Mouse (Mus musculus): ENCODE data around the gene Shisa9. TPM values are rescaled to one million over a fixed set of nuclear protein-coding genes. Genes with fewer than 3 reads are reported as not detected.
A peak's percentile ranks its signal among the peaks of the same experiment; 100 is the strongest.

Shisa9 gene
- polyA plus RNA-seq, 1 experiment from 2014 or later = 0.99 TPM

DNA sequence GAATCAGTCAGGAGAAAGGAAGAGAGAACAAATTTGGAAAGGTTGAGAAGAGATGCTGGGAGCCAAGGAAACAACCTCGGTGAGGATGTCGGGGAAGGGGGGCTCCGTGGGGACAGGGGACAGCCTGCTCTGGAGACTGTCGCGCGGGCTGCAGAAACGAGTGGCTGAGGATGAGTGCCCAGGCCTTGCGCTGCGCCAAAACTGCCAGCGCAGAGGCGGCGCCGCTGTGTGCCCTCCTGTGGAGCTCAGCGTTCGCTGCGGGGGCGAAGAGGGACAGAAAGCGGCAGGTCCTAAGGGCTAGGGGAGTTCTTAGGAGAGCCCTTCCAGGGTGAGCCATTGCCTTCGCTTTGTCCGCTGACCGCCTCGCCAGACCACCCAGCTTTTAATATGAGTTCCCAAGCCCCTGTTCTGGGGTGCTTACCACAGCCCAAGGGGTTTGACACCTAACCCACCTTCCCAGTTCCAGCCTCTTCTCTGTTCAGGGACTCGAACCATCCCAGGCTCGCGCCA, 752 bp upstream of the Shisa9 start:
- H3K27ac ChIP-seq (ENCODE audit: low read depth, low read length) = no peak overlapping the region
- ATAC-seq (replicated peaks; ENCODE audit: low FRiP score) (no peak), DNase-seq (ENCODE audit: low spot score) (no peak)
- peak overlapping the region; percentile 47 for H3K4me3 ChIP-seq (ENCODE audit: low read depth, low read length)
- H3K4me2 ChIP-seq = peak overlapping the region; percentile 87
- H3K4me1 ChIP-seq (replicated peaks; ENCODE audit: control insufficient read depth, insufficient read depth, low read length) = no peaks in the 10 kb centered on the region; the same call in 1 of the 2 replicates
- no peak overlapping the region for H3K9ac ChIP-seq (ENCODE audit: low read depth, low read length)
- H3K9me3 ChIP-seq (ENCODE audit: control insufficient read depth, low read length) = no peaks in the 10 kb centered on the region
- no peaks in the 10 kb centered on the region for H3K36me3 ChIP-seq (ENCODE audit: control insufficient read depth, insufficient read depth, low read length)
- WGBS = 2% methylated on average over 25 of the region's 25 CpGs
- H3K27me3 ChIP-seq (replicated peaks; ENCODE audit: control insufficient read depth, insufficient read depth, low read length) = peaks cover 70% of the 10 kb centered on the region

DNA sequence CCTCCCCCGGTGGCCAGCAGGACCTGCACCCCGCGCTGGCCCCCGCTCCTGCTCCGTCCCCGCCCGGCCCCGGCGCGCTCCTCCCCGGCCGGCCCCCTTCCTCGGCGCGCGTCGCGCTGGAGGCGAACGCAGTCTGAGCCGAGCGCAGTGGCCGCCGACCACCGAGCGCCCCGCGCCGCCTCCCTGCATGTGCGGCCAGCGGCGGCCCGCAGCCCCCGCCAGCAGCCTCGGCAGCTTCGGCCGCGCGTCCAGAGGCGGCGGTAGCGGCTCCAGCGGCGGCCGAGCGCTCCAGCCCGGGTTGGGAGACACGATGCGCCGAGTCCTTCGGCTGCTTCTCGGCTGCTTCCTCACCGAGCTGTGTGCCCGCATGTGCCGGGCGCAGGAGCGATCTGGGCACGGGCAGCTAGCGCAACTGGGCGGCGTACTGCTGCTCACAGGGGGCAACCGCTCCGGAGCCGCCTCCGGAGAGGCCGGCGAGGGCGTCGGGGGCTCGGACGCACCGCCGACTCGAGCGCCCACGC, 418 bp downstream of the Shisa9 start:
- ATAC-seq (replicated peaks; ENCODE audit: low FRiP score) = peak; percentile 39; the same call in 1 of the 2 replicates
- H3K9me3 ChIP-seq (ENCODE audit: control insufficient read depth, low read length) = no peaks in the 10 kb centered on the region
- under 1% methylated on average over 71 of the region's 76 CpGs for WGBS
- H3K4me3 ChIP-seq (ENCODE audit: low read depth, low read length) = peak overlapping the region; percentile 47
- peaks cover 74% of the 10 kb centered on the region for H3K27me3 ChIP-seq (replicated peaks; ENCODE audit: control insufficient read depth, insufficient read depth, low read length)
- H3K4me1 ChIP-seq (replicated peaks; ENCODE audit: control insufficient read depth, insufficient read depth, low read length) = no peaks in the 10 kb centered on the region; the same call in 1 of the 2 replicates
- H3K9ac ChIP-seq (ENCODE audit: low read depth, low read length) = no peak overlapping the region
- DNase-seq (ENCODE audit: low spot score) = peak; percentile 44
- H3K36me3 ChIP-seq (ENCODE audit: control insufficient read depth, insufficient read depth, low read length) = no peaks in the 10 kb centered on the region
- peak overlapping the region; percentile 87 for H3K4me2 ChIP-seq
- H3K27ac ChIP-seq (ENCODE audit: low read depth, low read length) = no peak overlapping the region

DNA sequence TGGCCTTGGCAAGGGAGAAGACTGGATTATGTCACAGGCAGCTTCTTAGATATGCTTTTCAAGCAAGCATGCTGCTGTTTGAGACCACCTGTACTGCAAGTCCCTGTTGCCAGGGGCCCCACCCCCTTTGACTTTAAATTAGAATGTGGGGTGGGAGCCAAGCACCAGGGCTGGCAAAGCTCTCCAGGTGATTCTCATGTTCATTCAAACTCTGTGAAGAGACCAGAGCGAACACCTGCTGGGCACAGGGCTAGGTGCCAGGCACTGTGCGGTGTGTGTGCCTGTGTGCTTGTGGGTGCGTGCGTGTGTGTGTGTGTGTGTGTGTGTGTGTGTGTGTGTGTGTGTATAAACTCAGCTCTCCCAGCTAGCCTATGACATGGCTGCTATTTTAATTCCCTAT, 3.1 kb downstream of the Shisa9 start:
- Histone ChIP-seq H3K27me3 (replicated peaks; ENCODE audit: control insufficient read depth, insufficient read depth, low read length) (peaks cover 68% of the 10 kb centered on the region), H3K4me2 (no peak overlapping the region), H3K36me3 (ENCODE audit: control insufficient read depth, insufficient read depth, low read length) (no peaks in the 10 kb centered on the region), H3K27ac (ENCODE audit: low read depth, low read length) (no peak overlapping the region), H3K9ac (ENCODE audit: low read depth, low read length) (no peak overlapping the region), H3K9me3 (ENCODE audit: control insufficient read depth, low read length) (no peaks in the 10 kb centered on the region), H3K4me3 (ENCODE audit: low read depth, low read length) (no peak overlapping the region), H3K4me1 (replicated peaks; ENCODE audit: control insufficient read depth, insufficient read depth, low read length) (no peaks in the 10 kb centered on the region; the same call in 1 of the 2 replicates)
- DNase-seq (ENCODE audit: low spot score) (no peak), ATAC-seq (replicated peaks; ENCODE audit: low FRiP score) (no peak)
- 84% methylated on average over 4 of the region's 4 CpGs for WGBS

DNA sequence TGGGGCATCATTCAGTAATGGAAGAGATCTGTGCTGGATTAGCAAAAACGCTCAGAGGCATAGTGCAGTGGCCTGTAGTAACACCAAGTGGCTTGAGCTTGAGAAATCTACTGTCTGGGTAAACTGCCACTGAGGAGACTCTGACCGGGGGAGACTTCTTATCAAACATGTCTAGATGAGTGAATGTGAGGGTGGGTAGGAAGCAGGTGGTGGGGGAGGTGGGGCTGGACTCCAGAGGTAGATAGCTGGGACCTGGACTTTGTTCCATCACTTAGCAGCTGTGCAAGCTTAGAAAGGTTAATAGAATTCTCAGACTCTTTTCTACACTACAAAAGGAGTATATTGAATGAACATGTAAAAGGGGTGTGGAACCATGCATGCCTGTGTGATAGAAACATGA, 21.3 kb downstream of the Shisa9 start:
- H3K36me3 ChIP-seq (ENCODE audit: control insufficient read depth, insufficient read depth, low read length) = no peaks in the 10 kb centered on the region
- 50% methylated on average over 2 of the region's 2 CpGs for WGBS
- no peaks in the 10 kb centered on the region for H3K4me1 ChIP-seq (replicated peaks; ENCODE audit: control insufficient read depth, insufficient read depth, low read length)
- no peak overlapping the region for H3K4me2 ChIP-seq
- H3K4me3 ChIP-seq (ENCODE audit: low read depth, low read length) = no peak overlapping the region
- no peak for DNase-seq (ENCODE audit: low spot score)
- no peaks in the 10 kb centered on the region for H3K27me3 ChIP-seq (replicated peaks; ENCODE audit: control insufficient read depth, insufficient read depth, low read length)
- ATAC-seq (replicated peaks; ENCODE audit: low FRiP score) = no peak
- no peak overlapping the region for H3K9ac ChIP-seq (ENCODE audit: low read depth, low read length)
- H3K27ac ChIP-seq (ENCODE audit: low read depth, low read length) = no peak overlapping the region
- no peaks in the 10 kb centered on the region for H3K9me3 ChIP-seq (ENCODE audit: control insufficient read depth, low read length)

DNA sequence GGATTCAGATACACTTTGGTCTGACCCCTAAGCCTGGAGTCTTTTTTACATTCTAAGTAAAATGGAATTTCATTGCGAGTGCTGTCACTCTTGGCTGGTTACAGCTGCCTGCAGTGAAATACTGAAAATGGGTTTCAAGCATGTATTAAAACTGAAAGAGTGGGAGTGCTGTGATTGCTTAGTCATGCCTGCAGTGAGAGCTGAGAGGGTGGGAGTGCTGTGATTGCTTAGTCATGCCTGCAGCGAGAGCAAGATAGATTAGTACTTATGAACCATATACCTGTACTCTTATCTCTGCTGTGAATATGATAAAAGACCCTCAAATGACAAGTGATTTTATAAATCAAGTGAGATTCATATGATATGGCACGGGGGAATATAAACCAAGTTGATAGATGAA, 26.2 kb downstream of the Shisa9 start:
- DNase-seq (ENCODE audit: low spot score) = no peak
- H3K27me3 ChIP-seq (replicated peaks; ENCODE audit: control insufficient read depth, insufficient read depth, low read length) = no peaks in the 10 kb centered on the region
- H3K4me2 ChIP-seq = no peak overlapping the region
- no peak for ATAC-seq (replicated peaks; ENCODE audit: low FRiP score)
- H3K4me3 ChIP-seq (ENCODE audit: low read depth, low read length) = no peak overlapping the region
- H3K27ac ChIP-seq (ENCODE audit: low read depth, low read length) = no peak overlapping the region
- no peaks in the 10 kb centered on the region for H3K4me1 ChIP-seq (replicated peaks; ENCODE audit: control insufficient read depth, insufficient read depth, low read length)
- no peaks in the 10 kb centered on the region for H3K36me3 ChIP-seq (ENCODE audit: control insufficient read depth, insufficient read depth, low read length)
- 70% methylated on average over 3 of the region's 3 CpGs for WGBS
- no peak overlapping the region for H3K9ac ChIP-seq (ENCODE audit: low read depth, low read length)
- no peaks in the 10 kb centered on the region for H3K9me3 ChIP-seq (ENCODE audit: control insufficient read depth, low read length)

DNA sequence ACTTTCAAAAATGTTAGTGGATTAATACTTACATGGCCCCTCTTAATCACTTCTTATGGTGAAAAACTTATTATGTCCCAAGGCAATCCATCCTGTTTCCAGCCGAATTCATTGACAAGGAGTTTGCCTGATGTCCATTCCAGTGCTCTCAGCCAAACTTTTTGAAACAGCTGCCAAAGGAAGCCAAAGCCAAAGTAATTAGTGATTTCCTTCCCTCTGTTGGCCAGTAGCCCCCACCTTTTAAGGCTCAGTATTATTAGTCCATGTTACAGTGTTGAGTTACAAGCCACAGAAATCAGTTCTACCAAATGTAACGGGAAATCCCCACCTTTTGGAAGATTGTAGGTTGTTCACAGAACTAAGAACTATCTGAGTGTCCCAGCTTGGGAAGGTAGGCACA, 28.8 kb downstream of the Shisa9 start:
- DNase-seq (ENCODE audit: low spot score) = no peak
- 67% methylated on average over 2 of the region's 2 CpGs for WGBS
- no peaks in the 10 kb centered on the region for H3K27me3 ChIP-seq (replicated peaks; ENCODE audit: control insufficient read depth, insufficient read depth, low read length)
- no peak overlapping the region for H3K4me2 ChIP-seq
- no peaks in the 10 kb centered on the region for H3K9me3 ChIP-seq (ENCODE audit: control insufficient read depth, low read length)
- no peak overlapping the region for H3K9ac ChIP-seq (ENCODE audit: low read depth, low read length)
- no peak for ATAC-seq (replicated peaks; ENCODE audit: low FRiP score)
- H3K4me1 ChIP-seq (replicated peaks; ENCODE audit: control insufficient read depth, insufficient read depth, low read length) = no peaks in the 10 kb centered on the region
- no peak overlapping the region for H3K27ac ChIP-seq (ENCODE audit: low read depth, low read length)
- H3K4me3 ChIP-seq (ENCODE audit: low read depth, low read length) = no peak overlapping the region
- no peaks in the 10 kb centered on the region for H3K36me3 ChIP-seq (ENCODE audit: control insufficient read depth, insufficient read depth, low read length)

DNA sequence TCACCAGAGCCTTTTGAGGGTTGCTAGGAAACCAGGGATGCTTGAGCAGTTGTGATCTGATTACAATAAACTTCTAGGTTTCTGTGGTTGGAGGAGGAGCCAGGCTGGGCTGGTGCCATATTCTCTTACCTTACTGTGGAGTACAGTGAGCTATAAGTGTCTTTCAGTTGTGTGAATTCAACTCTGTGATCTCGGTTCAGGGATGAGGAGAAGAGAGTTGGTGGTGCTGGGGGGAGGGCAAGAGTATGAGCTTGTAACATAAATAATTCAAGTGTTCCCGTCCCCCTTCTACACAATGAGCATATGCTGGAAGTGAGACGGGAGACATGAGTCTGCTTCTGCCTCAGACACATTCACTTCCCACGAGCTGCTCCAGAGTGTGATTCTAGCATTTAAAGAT, 30.6 kb downstream of the Shisa9 start:
- DNase-seq (ENCODE audit: low spot score) = no peak
- Histone ChIP-seq H3K4me2 (no peak overlapping the region), H3K27me3 (replicated peaks; ENCODE audit: control insufficient read depth, insufficient read depth, low read length) (no peaks in the 10 kb centered on the region), H3K9ac (ENCODE audit: low read depth, low read length) (no peak overlapping the region), H3K4me1 (replicated peaks; ENCODE audit: control insufficient read depth, insufficient read depth, low read length) (peaks cover 3% of the 10 kb centered on the region), H3K9me3 (ENCODE audit: control insufficient read depth, low read length) (no peaks in the 10 kb centered on the region), H3K27ac (ENCODE audit: low read depth, low read length) (no peak overlapping the region), H3K36me3 (ENCODE audit: control insufficient read depth, insufficient read depth, low read length) (no peaks in the 10 kb centered on the region), H3K4me3 (ENCODE audit: low read depth, low read length) (no peak overlapping the region)
- 73% methylated on average over 4 of the region's 4 CpGs for WGBS
- no peak for ATAC-seq (replicated peaks; ENCODE audit: low FRiP score)

DNA sequence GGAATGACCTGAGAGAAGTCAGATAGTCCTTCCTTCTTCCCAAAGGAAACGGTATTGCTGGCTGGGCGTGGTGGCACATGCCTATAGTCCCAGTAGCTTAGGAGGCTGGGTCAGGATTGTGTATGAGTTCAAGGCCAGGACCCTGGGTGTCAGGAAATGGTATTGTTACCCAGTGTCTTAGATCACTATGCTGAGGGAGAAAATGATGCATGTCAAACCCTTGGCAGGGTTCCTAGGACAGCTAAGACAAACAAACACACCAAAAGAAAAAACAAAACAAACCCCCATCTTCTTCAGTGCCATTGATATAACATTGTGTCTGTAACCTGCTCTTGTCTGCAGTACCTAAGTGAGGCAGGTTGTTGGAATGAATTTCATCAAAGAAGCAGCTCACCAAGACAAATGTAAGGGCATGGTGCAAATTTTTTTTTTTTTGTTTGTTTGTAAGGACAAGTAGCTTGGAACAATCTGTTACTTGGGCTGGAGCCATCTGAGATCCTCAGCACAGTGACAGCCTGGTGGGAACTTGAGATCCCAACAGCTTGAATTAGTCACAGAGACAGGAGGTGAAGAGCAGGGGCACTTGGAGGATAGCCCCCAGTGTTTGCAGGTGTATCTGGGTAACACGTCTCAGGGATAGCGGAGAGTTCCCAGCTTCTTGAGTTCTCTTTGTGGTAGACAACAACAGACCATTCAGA, 34.2 kb downstream of the Shisa9 start:
- H3K4me1 ChIP-seq (replicated peaks; ENCODE audit: control insufficient read depth, insufficient read depth, low read length) = peaks cover 16% of the 10 kb centered on the region
- ATAC-seq (replicated peaks; ENCODE audit: low FRiP score) (no peak), DNase-seq (ENCODE audit: low spot score) (no peak)
- H3K4me3 ChIP-seq (ENCODE audit: low read depth, low read length) = no peak overlapping the region
- no peaks in the 10 kb centered on the region for H3K9me3 ChIP-seq (ENCODE audit: control insufficient read depth, low read length)
- H3K9ac ChIP-seq (ENCODE audit: low read depth, low read length) = no peak overlapping the region
- no peak overlapping the region for H3K27ac ChIP-seq (ENCODE audit: low read depth, low read length)
- WGBS = 81% methylated on average over 4 of the region's 4 CpGs
- H3K27me3 ChIP-seq (replicated peaks; ENCODE audit: control insufficient read depth, insufficient read depth, low read length) = no peaks in the 10 kb centered on the region
- no peaks in the 10 kb centered on the region for H3K36me3 ChIP-seq (ENCODE audit: control insufficient read depth, insufficient read depth, low read length)
- H3K4me2 ChIP-seq = no peak overlapping the region

Measured in liver, embryonic 11.5 days (tissue).